Mouse (Mus musculus) small intestine, adult 2 months (tissue): ENCODE data around the gene Dock10.

Experiments
- CTCF ChIP-seq: fragments of 200-500 bp; IDR thresholded peaks from 2 replicates; pipeline ENCODE4 v1.5.1; 2012; ENCODE audit warnings: low read depth, mild to moderate bottlenecking, control low read depth, inconsistent platforms, low read length, moderate library complexity, mixed read lengths; ENCODE audit not compliant: insufficient replicate concordance, insufficient read length; ENCODE audit errors: extremely low read depth
- POLR2A ChIP-seq: fragments of 200-500 bp; IDR thresholded peaks from 2 replicates; pipeline ENCODE4 v1.6.1; 2012; ENCODE audit warnings: low read depth, mild to moderate bottlenecking, control low read depth, inconsistent platforms, low read length, moderate library complexity

DNA sequence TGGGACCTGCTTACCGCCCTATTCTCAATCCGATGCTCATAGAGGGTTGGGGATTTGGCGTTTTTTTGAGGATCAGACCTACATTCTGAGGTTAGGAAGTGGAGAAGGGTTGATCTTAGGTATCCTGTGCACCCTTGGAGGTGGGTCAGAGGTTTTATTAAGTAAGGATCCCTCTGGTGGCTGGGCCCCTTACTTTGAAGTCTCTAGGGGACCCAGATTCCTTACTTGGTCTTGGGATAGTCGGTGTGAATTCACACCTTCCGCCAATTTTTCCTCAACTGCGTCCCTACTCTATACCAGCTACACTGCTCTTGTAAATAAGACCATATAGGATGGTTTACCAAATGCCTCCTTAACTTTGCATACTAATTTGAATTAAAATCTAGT is 464 bp upstream of the Dock10 start:
- TF ChIP-seq CTCF (no peak), POLR2A (no peak)
